Mouse (Mus musculus): Measurements from ENCODE around the gene St5.

St5 gene

DNA sequence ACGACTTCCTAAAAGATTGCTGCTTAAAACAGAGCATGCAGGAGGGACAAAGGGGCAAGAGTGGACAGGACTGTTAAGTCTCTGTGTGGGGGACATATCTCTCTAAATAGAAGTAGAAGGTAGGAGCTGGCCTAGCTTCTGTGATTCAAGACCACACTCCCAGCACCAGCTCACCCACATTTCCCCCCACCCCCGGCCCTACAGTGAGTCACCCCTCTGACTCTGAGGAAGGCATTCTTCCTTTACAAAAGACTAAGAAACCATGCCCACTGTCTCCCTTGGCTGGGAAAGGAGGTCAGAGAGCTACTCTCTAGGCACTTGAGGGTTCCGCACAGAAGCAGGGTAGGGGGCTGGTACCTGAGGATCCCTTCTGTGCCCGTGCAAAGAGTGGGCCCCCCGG lies 219.2 kb downstream of the St5 start:
- DNase-seq (ENCODE audit: low read depth, low spot score): no peak

DNA sequence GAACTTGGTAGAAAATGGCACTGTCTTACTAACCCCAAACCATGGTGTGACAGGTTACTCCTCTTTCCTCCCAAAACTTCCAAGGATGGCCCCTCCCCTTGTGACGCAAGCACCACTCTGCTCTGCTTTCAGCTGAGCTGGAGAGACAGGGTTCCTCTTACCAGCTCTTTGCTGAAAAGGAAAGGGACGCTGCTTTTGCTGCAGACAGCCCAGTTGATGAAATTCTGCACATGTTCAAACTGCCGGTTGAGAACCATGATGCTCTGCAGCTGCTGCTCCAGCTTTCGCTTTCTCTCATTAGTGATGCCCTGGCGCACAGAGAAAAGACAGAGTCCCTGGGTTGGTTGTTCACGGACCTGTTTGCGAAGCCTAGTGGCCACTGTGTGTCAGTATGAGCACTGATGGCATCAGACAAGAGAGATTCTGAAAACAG lies 222.6 kb downstream of the St5 start:
- no peak for DNase-seq (ENCODE audit: low read depth, low spot score)

DNA sequence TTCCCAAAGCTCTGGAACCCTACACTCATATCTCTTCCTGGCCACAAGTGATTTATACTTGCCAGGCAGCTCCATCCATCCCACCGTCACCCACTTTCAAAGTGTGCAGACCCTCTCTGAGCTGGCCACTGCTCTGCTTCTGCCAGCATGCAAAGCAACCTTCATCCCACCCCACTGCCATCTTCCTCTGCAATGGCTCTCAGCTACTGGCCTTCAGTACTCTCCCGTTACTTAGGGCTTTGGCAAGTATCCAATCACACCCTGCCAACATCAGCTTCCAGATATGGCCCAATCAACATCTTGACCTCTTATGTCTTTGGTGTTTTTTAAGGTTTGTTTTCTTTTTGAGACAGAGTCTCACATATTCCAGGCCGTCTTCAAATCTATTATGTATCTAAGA lies 225.5 kb downstream of the St5 start:
- DNase-seq (ENCODE audit: low read depth, low spot score): no peak

All from WW6 (cell line).